ENCODE assay signal across 8 mouse cellular contexts in the genomic region with DNA sequence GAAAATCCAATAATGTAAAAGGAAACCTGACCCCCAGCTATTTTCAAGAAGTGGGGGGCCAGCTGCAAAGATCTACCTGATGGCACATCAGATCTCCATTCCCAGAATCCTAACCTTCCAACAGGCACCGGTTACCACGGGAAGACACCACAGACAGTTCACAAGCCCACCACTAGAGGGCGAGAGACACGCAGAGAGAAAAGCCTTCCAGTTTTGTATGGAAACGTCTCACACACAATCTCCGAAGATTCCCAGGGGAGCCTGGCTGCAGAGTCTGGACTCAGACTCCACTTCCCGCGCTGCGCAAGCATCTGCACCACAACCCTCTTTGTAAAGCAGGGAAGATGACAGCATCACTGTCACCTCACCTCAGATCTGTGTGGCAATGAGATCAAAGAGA. TPM values are rescaled to one million over a fixed set of nuclear protein-coding genes. Genes with fewer than 3 reads are reported as not detected.
DNase-seq lines count a peak whose midpoint lies in the region; ATAC-seq and TF ChIP-seq lines count a peak whose summit lies in the region.

No protein-coding gene starts in this region.

- H3K9ac ChIP-seq in hindbrain, postnatal 0 days (replicated peaks; ENCODE audit: low read length) = no peak overlapping the region

- peak overlapping the region; percentile 41 for H3K4me2 ChIP-seq in hindbrain, postnatal 0 days (ENCODE audit: low read depth, low read length)

- no peaks in the 10 kb centered on the region for H3K27me3 ChIP-seq in hindbrain, postnatal 0 days (ENCODE audit: insufficient read depth, low read length)

- TF ChIP-seq POLR2A in cortical plate, adult 2 months (IDR thresholded peaks at IDR 0.05; ENCODE audit: extremely low read depth, insufficient read depth, low read length) = no peak

- no peak overlapping the region for H3K27ac ChIP-seq in cortical plate, adult 2 months (ENCODE audit: insufficient read depth, low read length)
- H3K27ac ChIP-seq in hindbrain, postnatal 0 days = no peak overlapping the region

- peaks cover 3% of the 10 kb centered on the region; the same call in 1 of the 2 replicates for H3K4me1 ChIP-seq in cortical plate, adult 2 months (ENCODE audit: control insufficient read depth, insufficient read depth, low read length)
- no peaks in the 10 kb centered on the region for H3K4me1 ChIP-seq in hindbrain, postnatal 0 days (ENCODE audit: insufficient read depth, low read length)

- H3K36me3 ChIP-seq in hindbrain, postnatal 0 days (ENCODE audit: insufficient read depth, low read length) = no peaks in the 10 kb centered on the region; the same call in 1 of the 2 replicates

- peak; percentile 98 for TF ChIP-seq CTCF in cortical plate, adult 2 months (IDR thresholded peaks at IDR 0.05; ENCODE audit: extremely low read depth, insufficient read depth, low read length)
- peak; percentile 98 for TF ChIP-seq CTCF in hindbrain, postnatal 0 days (IDR thresholded peaks at IDR 0.05; ENCODE audit: low read depth)

- no peak overlapping the region for H3K4me3 ChIP-seq in cortical plate, adult 2 months (ENCODE audit: insufficient read depth, low read length)
- H3K4me3 ChIP-seq in hindbrain, postnatal 0 days (ENCODE audit: low read length) = 0 out of 2 replicates have a peak overlapping the region, but pooled peaks have one; percentile 3

- H3K9me3 ChIP-seq in hindbrain, postnatal 0 days (ENCODE audit: low read length) = no peaks in the 10 kb centered on the region

- ATAC-seq in hindbrain, postnatal 0 days = peak; percentile 74

- under 1% methylated on average over 9 of the region's 9 CpGs for WGBS in hindbrain, postnatal 0 days

- peak; percentile 98 for DNase-seq in adipocyte (ENCODE audit: low spot score)
- peak; percentile 79 to 83 for DNase-seq in gastrocnemius, adult 8-10 months (ENCODE audit: low spot score in 2 of 2)
- DNase-seq in hindbrain, postnatal 0 days (ENCODE audit: low spot score) = peak; percentile 96
- peak; percentile 73 for DNase-seq in left cerebral cortex, adult 11 months (ENCODE audit: low spot score)
- peak; percentile 80 to 89 for DNase-seq in lung, postnatal 4 days
- peak; percentile 85 for DNase-seq in retina, postnatal 7 days (ENCODE audit: low read depth, low spot score)
- DNase-seq in urinary bladder, postnatal 10 days (ENCODE audit: low spot score) = peak; percentile 72

RNA-seq across cellular contexts. Expression of gene Hlcs, which starts 43.7 kb away (rescaled TPM):
- polyA plus RNA-seq in cortical plate, adult 2 months (2012; rRNA removed) = 10.2 and 10.7 TPM in 2 replicates
- total RNA-seq in gastrocnemius, adult 8-10 months (2022) = 10 to 100 TPM in 2 of 4 experiments, 1 to 10 TPM in 2; 7.9 to 10.8 (median 9.8) TPM
- total RNA-seq in hindbrain, postnatal 0 days (2014; rRNA removed) = 8.1 and 9.4 TPM in 2 replicates
- 7.3 TPM in 2 replicates for polyA plus RNA-seq in hindbrain, postnatal 0 days (2015; fragmentation: Nextera tagmentation; extraction: Ambion mirVana)

RNA-seq across cellular contexts. Expression of gene Ripply3, which starts 58.6 kb away (rescaled TPM):
- polyA plus RNA-seq in cortical plate, adult 2 months (2012; rRNA removed) = 0.21 and 0.38 TPM in 2 replicates
- under 1 TPM; 0.49 to 0.85 (median 0.74) TPM for total RNA-seq in gastrocnemius, adult 8-10 months (2022)
- total RNA-seq in hindbrain, postnatal 0 days (2014; rRNA removed) = 0.68 and 2.2 TPM in 2 replicates
- polyA plus RNA-seq in hindbrain, postnatal 0 days (2015; fragmentation: Nextera tagmentation; extraction: Ambion mirVana) = 0.91 and 1.0 TPM in 2 replicates
